ENCODE assay signal across 15 mouse cellular contexts in genomic region chr8:118641799-118642198, GRCm38 (mm10).
"Had no signal": no experiment of that assay in that cellular context is flagged by ENCODE, and none has a peak within 500 bp of the region (broad histone marks: within the 10 kb centered on the region; RNA-seq: fewer than 3 reads in every experiment).

No protein-coding gene starts in this region.

- H3K4me3 ChIP-seq: lung, embryonic 15.5 days; midbrain, embryonic 10.5 days; midbrain, embryonic 12.5 days; neural tube, embryonic 12.5 days; stomach, embryonic 15.5 days had no signal

- H3K9me3 ChIP-seq: lung, embryonic 15.5 days; midbrain, embryonic 10.5 days; midbrain, embryonic 12.5 days; neural tube, embryonic 12.5 days; stomach, embryonic 15.5 days had no signal

- ATAC-seq: lung, postnatal 0 days; midbrain, embryonic 16.5 days had no signal

- H3K4me2 ChIP-seq: lung, embryonic 15.5 days; midbrain, embryonic 12.5 days; neural tube, embryonic 12.5 days; stomach, embryonic 15.5 days had no signal

- H3K27me3 ChIP-seq: lung, embryonic 15.5 days; midbrain, embryonic 12.5 days; neural tube, embryonic 12.5 days; stomach, embryonic 15.5 days had no signal

- DNase-seq: lung, adult 18-20 months; lung, postnatal 14 days; lung, postnatal 4 days; midbrain, embryonic 14.5 days; right cerebral cortex, postnatal 14 days; thymus, adult 2 months; thymus, postnatal 25 days; thymus, postnatal 4 days had no signal

- H3K36me3 ChIP-seq: lung, embryonic 15.5 days; midbrain, embryonic 10.5 days; midbrain, embryonic 12.5 days; neural tube, embryonic 12.5 days; stomach, embryonic 15.5 days had no signal

- H3K4me1 ChIP-seq: lung, embryonic 15.5 days; midbrain, embryonic 10.5 days; midbrain, embryonic 12.5 days; neural tube, embryonic 12.5 days; stomach, embryonic 15.5 days had no signal
